Mouse (Mus musculus): ENCODE data around the gene Ccne1.
"Not testable (repeated sequence)": the region's sequence is repeated elsewhere in the genome, so short reads cannot be mapped to it uniquely, and the experiment has no call there.

The Ccne1 gene

GRCm38 (mm10) chr7:38107371-38108259 is at the start of gene Ccne1:
Gene Ccne1 (minus strand): TSS chr7:38107534.
- peak; percentile 98 to 100 for DNase-seq

GRCm38 (mm10) chr7:38155829-38156228 is 48.5 kb upstream of the Ccne1 start:
- no peak for DNase-seq

- no peak for DNase-seq
Measured at GRCm38 (mm10) chr7:38152571-38152970, 45.2 kb upstream of the Ccne1 start.

- DNase-seq: no peak
Measured at GRCm38 (mm10) chr7:38151706-38152312, 44.5 kb upstream of the Ccne1 start.

- no peak for DNase-seq
Measured at GRCm38 (mm10) chr7:38147477-38147876, 40.1 kb upstream of the Ccne1 start.

- peak; percentile 83 to 95 for DNase-seq
Measured at GRCm38 (mm10) chr7:38141747-38142545, 34.6 kb upstream of the Ccne1 start.

GRCm38 (mm10) chr7:38140324-38140723 is 33.0 kb upstream of the Ccne1 start:
- no peak for DNase-seq

GRCm38 (mm10) chr7:38134471-38134870 is 27.1 kb upstream of the Ccne1 start:
- DNase-seq: no peak

GRCm38 (mm10) chr7:38131186-38131585 is 23.9 kb upstream of the Ccne1 start:
- peak; percentile 29 to 68 for DNase-seq

GRCm38 (mm10) chr7:38129986-38130729 is 22.8 kb upstream of the Ccne1 start:
- no peak for DNase-seq

- DNase-seq: no peak
Measured at GRCm38 (mm10) chr7:38129491-38129890, 22.2 kb upstream of the Ccne1 start.

GRCm38 (mm10) chr7:38128256-38128655 is 20.9 kb upstream of the Ccne1 start:
- not testable (repeated sequence) for DNase-seq

- DNase-seq: no peak
Measured at GRCm38 (mm10) chr7:38125565-38126159, 18.3 kb upstream of the Ccne1 start.

- not testable (repeated sequence) for DNase-seq
Measured at GRCm38 (mm10) chr7:38124164-38124563, 16.8 kb upstream of the Ccne1 start.

GRCm38 (mm10) chr7:38118594-38118993 is 11.3 kb upstream of the Ccne1 start:
- no peak for DNase-seq

- DNase-seq: no peak
Measured at GRCm38 (mm10) chr7:38112451-38112850, 5.1 kb upstream of the Ccne1 start.

GRCm38 (mm10) chr7:38111996-38112395 is 4.7 kb upstream of the Ccne1 start:
- peak; percentile 46 to 55 for DNase-seq

- peak; percentile 25 to 47 for DNase-seq
Measured at GRCm38 (mm10) chr7:38108260-38108632, 912 bp upstream of the Ccne1 start.

GRCm38 (mm10) chr7:38106711-38107311 is 523 bp downstream of the Ccne1 start:
- peak in 1 of 2 experiments; percentile 52 for DNase-seq

- DNase-seq: no peak
Measured at GRCm38 (mm10) chr7:38105379-38105778, 2.0 kb downstream of the Ccne1 start.

GRCm38 (mm10) chr7:38104097-38104496 is 3.2 kb downstream of the Ccne1 start:
- no peak for DNase-seq

- DNase-seq: no peak
Measured at GRCm38 (mm10) chr7:38094353-38094752, 13.0 kb downstream of the Ccne1 start.

Measured in kidney, postnatal 36 days (tissue).